Mouse (Mus musculus) CH12.LX (cell line): ENCODE data around the gene Lamtor4. TPM values are rescaled to one million over a fixed set of nuclear protein-coding genes. Genes with fewer than 3 reads are reported as not detected.

ENCODE experiments used
- DNase-seq: peaks from one replicate; pipeline ENCODE4 v3.0.0-alpha.2; 2013; ENCODE audit errors: extremely low read depth
- H3K27ac ChIP-seq: 2 replicates; pipeline ENCODE4 v1.5.1; 2012; ENCODE audit warnings: low read depth, mild to moderate bottlenecking, control low read depth, moderate library complexity; ENCODE audit not compliant: insufficient read depth
- H3K27me3 ChIP-seq: replicated peaks from 2 replicates; pipeline ENCODE3; 2012; ENCODE audit warnings: inconsistent platforms
- H3K36me3 ChIP-seq, 2 experiments: replicated peaks in 1 of 2; 2 replicates each; pipeline versions ENCODE3 to v1.6.1; 2012; ENCODE audit warnings: inconsistent platforms in 1 of 2, low read length in 1 of 2, mild to moderate bottlenecking in 1 of 2, mixed read lengths in 1 of 2, moderate library complexity in 1 of 2; ENCODE audit not compliant: control insufficient read depth in 1 of 2, insufficient read depth in 1 of 2
- H3K4me1 ChIP-seq, 2 experiments: 2 replicates each; pipeline ENCODE4 v1.6.1; 2012; ENCODE audit warnings: inconsistent platforms in 1 of 2, moderate library complexity in 1 of 2; ENCODE audit not compliant: insufficient read depth in 2 of 2, control insufficient read depth in 1 of 2
- H3K4me2 ChIP-seq: 2 replicates; pipeline ENCODE4 v1.6.1; 2012; ENCODE audit warnings: low read depth, mild to moderate bottlenecking, control low read depth; ENCODE audit not compliant: poor library complexity, insufficient read depth, severe bottlenecking
- H3K4me3 ChIP-seq, 3 experiments: fragments of 150-350 bp in 1 of 3; sonication (generic) in 1 of 3; replicated peaks in 1 of 3; 2 replicates each; pipeline versions ENCODE3 to v1.5.1; 2011 to 2012; ENCODE audit warnings: low read depth in 2 of 3, low read length in 2 of 3, mild to moderate bottlenecking in 2 of 3, moderate library complexity in 2 of 3, control low read depth in 1 of 3, improper control_type of control experiment in 1 of 3, inconsistent platforms in 1 of 3, mixed read lengths in 1 of 3; ENCODE audit not compliant: poor library complexity in 1 of 3
- H3K79me2 ChIP-seq: replicated peaks from 2 replicates; pipeline ENCODE4 v1.6.1; 2012; ENCODE audit warnings: mild to moderate bottlenecking, moderate library complexity; ENCODE audit not compliant: control insufficient read depth, poor library complexity, insufficient read depth, severe bottlenecking; ENCODE audit errors: extremely low read depth
- H3K9ac ChIP-seq: 2 replicates; pipeline ENCODE4 v1.6.1; 2012; ENCODE audit warnings: low read depth, mild to moderate bottlenecking, control low read depth, moderate library complexity; ENCODE audit not compliant: insufficient read depth
- H3K9me3 ChIP-seq: replicated peaks from 2 replicates; pipeline ENCODE3; 2012; ENCODE audit warnings: low read length, inconsistent platforms, mixed read lengths
- BHLHE40 ChIP-seq: IDR thresholded peaks from 2 replicates; pipeline ENCODE4 v1.6.1; 2011; ENCODE audit warnings: mild to moderate bottlenecking, low read depth, low read length, improper control_type of control experiment
- CTCF ChIP-seq, 2 experiments: IDR thresholded peaks in 1 of 2; conservative IDR thresholded peaks in 1 of 2; 2 replicates each; pipeline ENCODE4 v1.5.1; 2011 to 2012; ENCODE audit warnings: low read depth in 2 of 2, low read length in 2 of 2, improper control_type of control experiment in 1 of 2, inconsistent platforms in 1 of 2, mild to moderate bottlenecking in 1 of 2, moderate library complexity in 1 of 2
- GABPA ChIP-seq: IDR thresholded peaks from 2 replicates; pipeline ENCODE4 v1.6.1; 2012; ENCODE audit warnings: low read depth, low read length, improper control_type of control experiment, inconsistent platforms; ENCODE audit not compliant: insufficient replicate concordance
- MAX ChIP-seq: IDR thresholded peaks from 2 replicates; pipeline ENCODE4 v1.6.1; 2011; ENCODE audit warnings: low read length, improper control_type of control experiment
- MEF2A ChIP-seq: IDR thresholded peaks from 2 replicates; pipeline ENCODE4 v1.6.1; 2014; ENCODE audit warnings: low read depth, mild to moderate bottlenecking, inconsistent platforms, low read length, improper control_type of control experiment, borderline replicate concordance
- NELFE ChIP-seq: IDR thresholded peaks from 2 replicates; pipeline ENCODE4 v1.6.1; 2011; ENCODE audit warnings: low read depth, low read length, improper control_type of control experiment
- NRF1 ChIP-seq: IDR thresholded peaks from 2 replicates; pipeline ENCODE4 v1.6.1; 2014; ENCODE audit warnings: low read depth, mild to moderate bottlenecking, inconsistent platforms, low read length, improper control_type of control experiment, moderate library complexity
- POLR2A ChIP-seq: IDR thresholded peaks from 2 replicates; pipeline ENCODE4 v1.6.1; 2011; ENCODE audit warnings: low read depth, mild to moderate bottlenecking, improper control_type of control experiment, low read length
- RAD21 ChIP-seq: IDR thresholded peaks from 2 replicates; pipeline ENCODE4 v1.6.1; 2011; ENCODE audit warnings: low read depth, mild to moderate bottlenecking, low read length, improper control_type of control experiment, moderate library complexity
- SIN3A ChIP-seq: IDR thresholded peaks from 2 replicates; pipeline ENCODE4 v1.6.1; 2012; ENCODE audit warnings: low read length, improper control_type of control experiment, inconsistent platforms
- TBP ChIP-seq: conservative IDR thresholded peaks from 2 replicates; pipeline ENCODE4 v1.6.1; 2011; ENCODE audit warnings: low read depth, low read length, improper control_type of control experiment
- TCF12 ChIP-seq: IDR thresholded peaks from 2 replicates; pipeline ENCODE4 v1.6.1; 2014; ENCODE audit warnings: low read depth, mild to moderate bottlenecking, inconsistent platforms, low read length, improper control_type of control experiment
- USF1 ChIP-seq: IDR thresholded peaks from 2 replicates; pipeline ENCODE4 v1.6.1; 2014; ENCODE audit warnings: low read depth, mild to moderate bottlenecking, inconsistent platforms, low read length, improper control_type of control experiment
- USF2 ChIP-seq: conservative IDR thresholded peaks from 2 replicates; pipeline ENCODE4 v1.6.1; 2011; ENCODE audit warnings: low read depth, low read length, improper control_type of control experiment
- ZKSCAN1 ChIP-seq: IDR thresholded peaks from 2 replicates; pipeline ENCODE4 v1.6.1; 2012; ENCODE audit warnings: low read depth, inconsistent platforms, low read length, improper control_type of control experiment, borderline replicate concordance
- ZMIZ1 ChIP-seq: IDR thresholded peaks from 2 replicates; pipeline ENCODE4 v1.6.1; 2012; ENCODE audit warnings: low read depth, mild to moderate bottlenecking, inconsistent platforms, low read length, improper control_type of control experiment
- ZNF384 ChIP-seq: IDR thresholded peaks from 2 replicates; pipeline ENCODE4 v1.6.1; 2012; ENCODE audit warnings: low read depth, low read length, improper control_type of control experiment, inconsistent platforms
- dilution Hi-C: fragments of 300-500 bp; cut with MboI; formaldehyde crosslinking; loops from 2 replicates; pipeline ENCODE4 v1.14.3; 2020; ENCODE audit warnings: low sequenced_read_pairs; ENCODE audit not compliant: extremely low pct_unique_long_range_greater_than_20kb, extremely low pct_ligation_motif_present
- in situ Hi-C: fragments of 300-500 bp; cut with MboI; formaldehyde crosslinking; loops from 3 replicates; pipeline ENCODE4 v1.14.3; 2019; ENCODE audit warnings: low sequenced_read_pairs, low pct_ligation_motif_present, low pct_unique_long_range_greater_than_20kb, mixed read lengths
- polyA plus RNA-seq: library from polyadenylated mRNA; unstranded; fragments of >175 nt; gene quantifications from 2 replicates; pipeline ENCODE4 v1.2.1, GENCODE M21; 2012; ENCODE audit warnings: low read depth; ENCODE audit not compliant: insufficient read length
- total RNA-seq, 2 experiments: library from RNA; depleted of rRNA; stranded (reverse); fragments of 300-350 nt in 1 of 2; fragments of >200 nt in 1 of 2; gene quantifications; 2 replicates each; pipeline ENCODE4 v1.2.3; 2012 to 2014

The Lamtor4 gene
- total and polyA plus RNA-seq, 3 experiments = 24.5 to 44.0 (median 40.1) TPM

GRCm38 (mm10) chr5:138223287-138223686 lies 32.0 kb upstream of the Lamtor4 start:
- Histone ChIP-seq H3K27ac (no peak overlapping the region), H3K27me3 (no peaks in the 10 kb centered on the region), H3K9me3 (no peaks in the 10 kb centered on the region), H3K36me3 (no peaks in the 10 kb centered on the region), H3K9ac (no peak overlapping the region), H3K79me2 (no peaks in the 10 kb centered on the region), H3K4me3 (no peak overlapping the region), H3K4me2 (no peak overlapping the region), H3K4me1 (peaks cover 0 to 12% of the 10 kb centered on the region in 2 experiments; a peak in 2 of 4 replicates)
- in situ Hi-C loops = no loop called here
- no peak for TF ChIP-seq NELFE
- no peak for TF ChIP-seq USF1
- no peak for DNase-seq
- dilution Hi-C loops = no loop called here

GRCm38 (mm10) chr5:138225700-138226099 lies 29.6 kb upstream of the Lamtor4 start, which contains the start of gene Nxpe5:
Gene Nxpe5, plus strand, starts transcription at chr5:138225898.
- no peak within 1 kb of the TSS for H3K27ac ChIP-seq
- TF ChIP-seq GABPA (no peak), CTCF (conservative IDR thresholded peaks at IDR 0.05 in 1 of 2, IDR thresholded peaks at IDR 0.05 in 1 of 2; ENCODE audit: low read depth in 2 of 2, low read length in 2 of 2) (no peak), USF2 (no peak), TCF12 (no peak), USF1 (no peak), MEF2A (no peak), MAX (no peak), NRF1 (no peak), ZNF384 (no peak), SIN3A (no peak), BHLHE40 (no peak), TBP (no peak), ZKSCAN1 (no peak), ZMIZ1 (no peak), POLR2A (no peak), RAD21 (no peak), NELFE (no peak)
- no peak within 1 kb of the TSS for H3K4me3 ChIP-seq
- no peak within 1 kb of the TSS for H3K9ac ChIP-seq
- no peaks in the 10 kb centered on the region for H3K36me3 ChIP-seq
- no peak for DNase-seq
- dilution Hi-C loops = no loop called here
- H3K4me1 ChIP-seq = peaks cover 0 to 5% of the 10 kb centered on the region in 2 experiments; a peak in 2 of 4 replicates
- no peaks in the 10 kb centered on the region for H3K79me2 ChIP-seq
- no peaks in the 10 kb centered on the region for H3K27me3 ChIP-seq
- in situ Hi-C loops = loop anchor here (25.0 kb wide), 1 partner anchor 437 kb away; no protein-coding TSS in a partner anchor
- H3K4me2 ChIP-seq = no peak within 1 kb of the TSS
- H3K9me3 ChIP-seq = no peaks in the 10 kb centered on the region
